ENCODE assay signal across 20 mouse cellular contexts in the genomic region with DNA sequence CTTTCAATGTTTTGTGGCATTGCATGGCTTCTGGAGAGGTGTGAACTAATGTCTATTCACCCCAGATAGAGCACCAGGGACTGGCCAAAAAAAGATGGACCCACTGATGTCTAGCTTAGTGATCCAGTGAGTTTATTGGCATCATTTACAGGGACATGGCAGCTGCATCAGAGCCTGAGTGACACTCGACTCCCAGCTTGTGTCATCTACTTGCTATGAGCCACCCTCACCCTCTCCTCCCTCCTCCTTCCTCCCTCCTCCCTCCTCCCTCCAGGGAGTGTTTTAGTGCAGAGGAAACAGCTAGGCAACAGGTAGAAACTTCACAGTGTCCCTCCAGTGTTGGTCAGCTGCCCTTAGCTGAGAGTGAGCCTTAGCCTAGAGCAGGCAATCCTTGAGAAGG. TPM values are rescaled to one million over a fixed set of nuclear protein-coding genes. Genes with fewer than 3 reads are reported as not detected.
DNase-seq lines count a peak whose midpoint lies in the region; TF ChIP-seq lines count a peak whose summit lies in the region.
"Had no signal": no experiment of that assay in that cellular context is flagged by ENCODE, and none has a peak within 500 bp of the region (broad histone marks: within the 10 kb centered on the region; RNA-seq: fewer than 3 reads in every experiment).

No protein-coding gene starts in this region.

- peaks cover 19% of the 10 kb centered on the region for H3K27me3 ChIP-seq in myocyte (ENCODE audit: control insufficient read depth, insufficient read depth, insufficient read length)
- H3K27me3 ChIP-seq: Patski had no signal

- H3K79me2 ChIP-seq in myocyte (ENCODE audit: control insufficient read depth, insufficient read depth) = no peaks in the 10 kb centered on the region

- TF ChIP-seq POLR2A in myocyte (IDR thresholded peaks at IDR 0.05; ENCODE audit: insufficient read length, low read depth) = no peak

- DNase-seq in gastrocnemius, adult 18-20 months (ENCODE audit: low spot score) = peak; percentile 42
- DNase-seq in gastrocnemius, postnatal 25 days = no peak
- peak; percentile 56 for DNase-seq in gastrocnemius, adult 2 months
- no peak for DNase-seq in gastrocnemius, postnatal 36 days
- DNase-seq in skeletal muscle tissue, adult 2 months (ENCODE audit: low read depth, low spot score) = peak; percentile 81
- no peak for DNase-seq in adrenal gland, adult (ENCODE audit: inconsistent age in 2 of 2, low spot score in 1 of 2)
- no peak for DNase-seq in testis, postnatal 10 days (ENCODE audit: low spot score)
- DNase-seq: adrenal gland, adult 2 months; adrenal gland, adult 8-10 months; adrenal gland, postnatal 10 days; adrenal gland, postnatal 14 days; adrenal gland, postnatal 25 days; adrenal gland, postnatal 36 days; B cell, adult 2 months; cerebellum, adult 11 months; cerebellum, adult 11-12 months; cerebellum, adult 18-20 months had no signal

- no peak for TF ChIP-seq CTCF in gastrocnemius, adult 2 months (IDR thresholded peaks at IDR 0.05)

- no peak overlapping the region for H3K4me3 ChIP-seq in gastrocnemius, adult 2 months
- H3K4me3 ChIP-seq in myocyte = no peak overlapping the region

- H3K27ac ChIP-seq in gastrocnemius, adult 2 months = peak overlapping the region; percentile 98

- no peak overlapping the region for H3K4me2 ChIP-seq in myocyte (ENCODE audit: low read depth)

- no peak overlapping the region for H3ac ChIP-seq in myocyte (ENCODE audit: control insufficient read depth, insufficient read length)

- intact Hi-C loops in gastrocnemius, adult 2 months (cut with DNase I) = no loop called here
- intact Hi-C loops in gastrocnemius, postnatal 36 days (cut with DNase I) = no loop called here

- no peaks in the 10 kb centered on the region for H3K36me3 ChIP-seq in myocyte (ENCODE audit: control insufficient read depth, insufficient read depth)
- H3K36me3 ChIP-seq: G1E had no signal

TF ChIP-seq in myocyte, 11 proteins besides CTCF, POLR2A, EP300 and RAD21:
- TF ChIP-seq POLR2AphosphoS2 (IDR thresholded peaks at IDR 0.05; ENCODE audit: insufficient read length, low read depth) (no peak), MYOD1 (IDR thresholded peaks at IDR 0.05; ENCODE audit: control insufficient read depth in 1 of 3, insufficient read length in 2 of 3, low read depth in 2 of 3) (peak in 2 of 3 experiments; percentile 10 to 46)

RNA-seq across cellular contexts. Expression of a gene that starts 9.6 kb away (rescaled TPM):
- total RNA-seq in gastrocnemius, adult 18-20 months (2021) = 10 to 100 TPM; 83.4 to 93.7 TPM
- total RNA-seq in gastrocnemius, postnatal 25 days (2021) = 10 to 100 TPM; 58.4 to 76.2 TPM
- total RNA-seq in gastrocnemius, adult 2 months (2021) = 100 to 1,000 TPM in 1 of 2 experiments, 10 to 100 TPM in 1; 75.0 to 118 TPM
- total RNA-seq in gastrocnemius, postnatal 36 days (2021) = 10 to 100 TPM; 61.5 to 75.4 TPM
- polyA plus RNA-seq in myocyte (2012; fragmentation: generic; extraction: Trizol) = 2.5 TPM

Comparison
In these comparisons a context has a peak if more than half of its experiments do, and no peak if none do; other contexts are left out.
1. DNase-seq: peak in gastrocnemius, adult 18-20 months (single experiment), gastrocnemius, adult 2 months (single experiment) and skeletal muscle tissue, adult 2 months (single experiment); none in gastrocnemius, postnatal 25 days (single experiment), gastrocnemius, postnatal 36 days (0 of 2), adrenal gland, adult (0 of 2) and testis, postnatal 10 days (single experiment).